Mouse (Mus musculus) intestine, embryonic 16.5 days (tissue): ENCODE measurements around the gene Cwc27. TPM values are rescaled to one million over a fixed set of nuclear protein-coding genes. Genes with fewer than 3 reads are reported as not detected.

ENCODE experiments used
- ATAC-seq: fragments of 200-750 bp; cut with Nextera tagmentation; 2 replicates; pipeline ENCODE4 v1.8.0; 2017; ENCODE audit warnings: moderate TSS enrichment, moderate library complexity
- H3K27ac ChIP-seq: fragments of 300-500 bp; sonication (generic); 2 replicates; pipeline ENCODE4 v1.5.1; 2014; ENCODE audit warnings: mild to moderate bottlenecking, low read length
- H3K27me3 ChIP-seq: fragments of 300-500 bp; sonication (generic); replicated peaks from 2 replicates; pipeline ENCODE4 v1.6.1; 2014; ENCODE audit warnings: low read length, control low read depth, mixed read lengths; ENCODE audit not compliant: control insufficient read depth, insufficient read depth
- H3K36me3 ChIP-seq: fragments of 300-500 bp; sonication (generic); 2 replicates; pipeline ENCODE4 v1.6.1; 2014; ENCODE audit warnings: low read length, control low read depth; ENCODE audit not compliant: control insufficient read depth, insufficient read depth
- H3K4me1 ChIP-seq: fragments of 300-500 bp; sonication (generic); 2 replicates; pipeline ENCODE4 v1.6.1; 2014; ENCODE audit warnings: low read length, control low read depth, mixed read lengths; ENCODE audit not compliant: control insufficient read depth, insufficient read depth
- H3K4me2 ChIP-seq: fragments of 300-500 bp; sonication (generic); 2 replicates; pipeline ENCODE4 v1.6.1; 2014; ENCODE audit warnings: low read depth, low read length, control low read depth
- H3K4me3 ChIP-seq: fragments of 300-500 bp; sonication (generic); 2 replicates; pipeline ENCODE4 v1.5.1; 2014; ENCODE audit warnings: mild to moderate bottlenecking, low read length
- H3K9ac ChIP-seq: fragments of 300-500 bp; sonication (generic); 2 replicates; pipeline ENCODE4 v1.6.1; 2014; ENCODE audit warnings: low read depth, low read length
- H3K9me3 ChIP-seq: fragments of 300-500 bp; sonication (generic); 2 replicates; pipeline ENCODE4 v1.6.1; 2016; ENCODE audit warnings: low read length, control low read depth; ENCODE audit not compliant: control insufficient read depth
- WGBS: fragments of 180-500 bp; shearing (Covaris S2); extraction: QIAGEN DNeasy Blood & Tissue Kit; methylation state at CpG from one replicate; pipeline ENCODE4 v1.1.7; 2014; 5-methylcytosine and 5-hydroxymethylcytosine counted together
- polyA plus RNA-seq: library from polyadenylated mRNA; unstranded; fragments of >200 nt; fragmentation: Nextera tagmentation; extraction: Ambion mirVana; gene quantifications from 2 replicates; pipeline ENCODE4 v1.2.1, GENCODE M21; 2015

Gene Cwc27
- polyA plus RNA-seq, 1 experiment from 2014 or later, result 26.0 TPM

- H3K27me3 ChIP-seq, result no peaks in the 10 kb centered on the region
- peaks cover 17% of the 10 kb centered on the region for H3K4me1 ChIP-seq
- peak; percentile 76 for ATAC-seq
- no peak overlapping the region for H3K9ac ChIP-seq
- no peak overlapping the region for H3K4me3 ChIP-seq
- no peaks in the 10 kb centered on the region for H3K9me3 ChIP-seq
- no peak overlapping the region for H3K4me2 ChIP-seq
- peak overlapping the region; percentile 33; the same call in 1 of the 2 replicates for H3K27ac ChIP-seq
- 67% methylated on average over 3 of the region's 3 CpGs for WGBS
- no peaks in the 10 kb centered on the region for H3K36me3 ChIP-seq
Measured at GRCm38 (mm10) chr13:104638988-104639387, 178.0 kb downstream of the Cwc27 start.

DNA sequence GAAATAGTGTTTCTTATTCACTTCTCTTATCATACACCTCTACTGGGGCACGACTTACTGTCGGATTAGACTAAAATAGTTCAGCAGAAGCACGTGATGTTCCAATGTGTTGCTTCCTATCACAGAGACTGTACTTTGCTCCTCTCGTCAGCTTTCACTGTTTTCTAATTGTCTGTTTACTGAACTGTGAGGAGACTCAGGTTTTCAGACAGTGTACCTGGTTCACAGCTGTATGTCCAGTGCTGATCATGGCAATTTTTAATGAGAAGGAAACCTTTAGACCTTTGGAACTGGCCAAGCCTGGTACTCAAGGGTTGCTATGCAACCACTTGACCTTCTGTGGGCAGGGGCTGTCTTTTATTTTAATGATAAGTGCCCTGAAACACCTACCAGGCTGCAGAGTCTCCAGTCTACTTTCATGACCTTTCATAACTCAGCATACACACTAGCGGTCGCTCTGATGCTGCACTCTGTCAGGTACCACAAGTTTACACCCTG lies 180.9 kb downstream of the Cwc27 start:
- no peak overlapping the region for H3K4me3 ChIP-seq
- H3K27ac ChIP-seq, result no peak overlapping the region
- peak; percentile 71 for ATAC-seq
- no peaks in the 10 kb centered on the region for H3K9me3 ChIP-seq
- H3K4me1 ChIP-seq, result peaks cover 17% of the 10 kb centered on the region
- WGBS, result 60% methylated on average over 6 of the region's 6 CpGs
- no peaks in the 10 kb centered on the region for H3K27me3 ChIP-seq
- no peak overlapping the region for H3K4me2 ChIP-seq
- H3K36me3 ChIP-seq, result no peaks in the 10 kb centered on the region
- no peak overlapping the region for H3K9ac ChIP-seq

DNA sequence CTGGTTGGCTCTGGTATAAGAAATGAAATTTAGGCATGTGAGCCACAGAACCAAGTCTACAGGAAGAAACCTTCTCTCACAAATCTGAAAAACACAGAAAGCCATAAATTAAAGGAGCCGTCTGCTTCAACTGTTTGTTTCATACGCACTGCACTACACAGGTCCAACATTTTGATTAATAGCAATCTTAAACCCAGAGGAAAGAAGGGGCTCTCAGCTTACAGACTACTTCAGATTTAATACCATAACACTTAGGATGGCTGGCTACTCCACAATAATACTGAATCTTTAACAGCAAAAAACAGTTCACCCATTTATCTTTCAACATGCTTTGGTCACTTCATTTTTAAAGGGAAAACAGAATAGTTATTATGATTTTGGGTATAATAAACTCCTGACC lies 182.2 kb downstream of the Cwc27 start:
- Histone ChIP-seq H3K4me3 (no peak overlapping the region), H3K27me3 (no peaks in the 10 kb centered on the region), H3K4me1 (peaks cover 9% of the 10 kb centered on the region; the same call in 1 of the 2 replicates), H3K4me2 (no peak overlapping the region), H3K9me3 (no peaks in the 10 kb centered on the region), H3K9ac (no peak overlapping the region), H3K27ac (no peak overlapping the region), H3K36me3 (no peaks in the 10 kb centered on the region)
- 52% methylated on average over 2 of the region's 2 CpGs for WGBS
- no peak for ATAC-seq

GRCm38 (mm10) chr13:104632427-104633167 lies 184.3 kb downstream of the Cwc27 start:
- ATAC-seq, result peak; percentile 21
- Histone ChIP-seq H3K4me3 (no peak overlapping the region), H3K4me1 (peaks cover 6% of the 10 kb centered on the region; the same call in 1 of the 2 replicates), H3K27ac (peak overlapping the region; percentile 83), H3K36me3 (no peaks in the 10 kb centered on the region), H3K9ac (no peak overlapping the region), H3K4me2 (no peak overlapping the region), H3K9me3 (no peaks in the 10 kb centered on the region), H3K27me3 (no peaks in the 10 kb centered on the region)
- WGBS, result 49% methylated on average over 7 of the region's 7 CpGs

GRCm38 (mm10) chr13:104631621-104632205 lies 185.2 kb downstream of the Cwc27 start:
- Histone ChIP-seq H3K27me3 (no peaks in the 10 kb centered on the region), H3K4me2 (no peak overlapping the region), H3K4me1 (peaks cover 6% of the 10 kb centered on the region; the same call in 1 of the 2 replicates), H3K9me3 (no peaks in the 10 kb centered on the region), H3K9ac (no peak overlapping the region), H3K4me3 (no peak overlapping the region), H3K36me3 (no peaks in the 10 kb centered on the region), H3K27ac (peak overlapping the region; percentile 83)
- WGBS, result 61% methylated on average over 7 of the region's 7 CpGs
- peak; percentile 39 for ATAC-seq

GRCm38 (mm10) chr13:104630808-104631207 lies 186.1 kb downstream of the Cwc27 start:
- 0 out of 2 replicates have a peak, but pooled peaks cover 2% of the 10 kb centered on the region for H3K4me1 ChIP-seq
- no peak overlapping the region for H3K4me2 ChIP-seq
- WGBS, result 74% methylated on average over 5 of the region's 5 CpGs
- no peaks in the 10 kb centered on the region for H3K36me3 ChIP-seq
- no peak overlapping the region for H3K4me3 ChIP-seq
- no peak overlapping the region for H3K9ac ChIP-seq
- H3K27ac ChIP-seq, result no peak overlapping the region
- H3K27me3 ChIP-seq, result no peaks in the 10 kb centered on the region
- ATAC-seq, result peak; percentile 41; the same call in 1 of the 2 replicates
- H3K9me3 ChIP-seq, result no peaks in the 10 kb centered on the region

- Histone ChIP-seq H3K36me3 (no peaks in the 10 kb centered on the region), H3K4me3 (no peak overlapping the region), H3K4me1 (0 out of 2 replicates have a peak, but pooled peaks cover 2% of the 10 kb centered on the region), H3K27me3 (no peaks in the 10 kb centered on the region), H3K9me3 (no peaks in the 10 kb centered on the region), H3K4me2 (no peak overlapping the region), H3K9ac (no peak overlapping the region), H3K27ac (no peak overlapping the region)
- 90% methylated on average over 11 of the region's 11 CpGs for WGBS
- no peak for ATAC-seq
Measured at GRCm38 (mm10) chr13:104629621-104630020, 187.3 kb downstream of the Cwc27 start.

DNA sequence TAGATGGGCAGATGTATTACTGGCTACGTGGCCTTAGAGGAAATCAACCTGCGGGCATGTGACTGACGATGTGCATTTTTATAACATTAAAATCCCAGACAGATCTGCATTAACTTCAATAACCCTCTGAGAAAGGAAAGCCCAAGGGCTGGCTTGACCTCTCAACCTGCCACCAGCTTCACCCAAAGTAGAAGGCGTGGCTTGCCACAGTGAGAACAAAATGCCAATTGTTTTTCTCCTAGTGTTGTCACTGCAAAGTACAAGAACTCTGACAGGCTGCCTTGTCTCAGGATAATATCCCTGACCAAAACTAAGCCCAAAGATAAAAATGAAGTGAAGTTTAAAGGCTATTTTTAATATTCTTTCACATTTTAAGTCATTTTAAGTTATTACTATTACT lies 188.9 kb downstream of the Cwc27 start:
- no peak overlapping the region for H3K4me2 ChIP-seq
- WGBS, result 81% methylated on average over 4 of the region's 4 CpGs
- H3K27me3 ChIP-seq, result no peaks in the 10 kb centered on the region
- no peaks in the 10 kb centered on the region for H3K36me3 ChIP-seq
- no peaks in the 10 kb centered on the region for H3K9me3 ChIP-seq
- no peak overlapping the region for H3K9ac ChIP-seq
- H3K27ac ChIP-seq, result no peak overlapping the region
- no peak for ATAC-seq
- no peak overlapping the region for H3K4me3 ChIP-seq
- H3K4me1 ChIP-seq, result 0 out of 2 replicates have a peak, but pooled peaks cover 2% of the 10 kb centered on the region

DNA sequence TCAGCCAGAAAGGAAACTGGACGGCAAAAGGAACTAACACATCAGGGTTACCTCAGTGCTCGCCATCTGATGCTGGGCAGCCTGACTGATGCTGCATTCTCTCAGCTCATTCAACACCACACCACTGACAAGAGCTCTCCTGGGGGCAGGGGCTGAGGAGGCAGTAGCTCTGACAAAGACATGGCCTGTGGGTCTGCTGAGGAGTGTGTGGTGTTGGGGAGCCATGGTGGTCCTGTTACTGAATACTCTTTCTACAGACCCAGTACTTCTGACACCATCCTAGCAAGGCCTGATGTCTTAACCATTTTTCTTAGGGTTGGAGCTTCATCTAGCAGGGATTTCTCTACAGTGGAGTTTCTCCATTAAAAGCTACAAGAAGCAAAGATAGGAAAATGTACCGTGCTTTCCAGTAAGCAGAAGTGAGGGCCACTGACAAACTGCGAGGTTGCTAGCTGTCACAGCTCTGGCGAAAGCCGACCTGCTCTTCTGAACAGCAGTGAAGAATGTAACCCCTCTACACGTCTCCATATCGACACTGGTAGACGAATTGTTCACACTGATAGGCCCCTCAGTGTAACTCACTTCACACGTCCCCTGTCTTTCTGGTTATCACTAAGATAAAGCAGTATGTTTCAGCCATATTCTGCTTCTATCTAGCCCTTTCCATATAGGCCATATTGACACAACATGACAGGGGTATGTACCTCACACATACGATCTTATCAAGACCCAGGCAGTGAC lies 189.6 kb downstream of the Cwc27 start:
- no peak overlapping the region for H3K4me2 ChIP-seq
- no peak overlapping the region for H3K9ac ChIP-seq
- no peaks in the 10 kb centered on the region for H3K27me3 ChIP-seq
- no peak overlapping the region for H3K4me3 ChIP-seq
- no peaks in the 10 kb centered on the region for H3K36me3 ChIP-seq
- H3K27ac ChIP-seq, result no peak overlapping the region
- H3K9me3 ChIP-seq, result no peaks in the 10 kb centered on the region
- no peak for ATAC-seq
- 80% methylated on average over 11 of the region's 11 CpGs for WGBS
- no peaks in the 10 kb centered on the region for H3K4me1 ChIP-seq
